Mouse (Mus musculus) intestine, embryonic 16.5 days (tissue): ENCODE measurements around the gene Zic1. TPM values are rescaled to one million over a fixed set of nuclear protein-coding genes. Genes with fewer than 3 reads are reported as not detected.

Experiments used
- ATAC-seq: fragments of 200-750 bp; cut with Nextera tagmentation; 2 replicates; pipeline ENCODE4 v1.8.0; 2017; ENCODE audit warnings: moderate TSS enrichment, moderate library complexity
- H3K27ac ChIP-seq: fragments of 300-500 bp; sonication (generic); 2 replicates; pipeline ENCODE4 v1.5.1; 2014; ENCODE audit warnings: mild to moderate bottlenecking, low read length
- H3K27me3 ChIP-seq: fragments of 300-500 bp; sonication (generic); replicated peaks from 2 replicates; pipeline ENCODE4 v1.6.1; 2014; ENCODE audit warnings: low read length, control low read depth, mixed read lengths; ENCODE audit not compliant: control insufficient read depth, insufficient read depth
- H3K36me3 ChIP-seq: fragments of 300-500 bp; sonication (generic); 2 replicates; pipeline ENCODE4 v1.6.1; 2014; ENCODE audit warnings: low read length, control low read depth; ENCODE audit not compliant: control insufficient read depth, insufficient read depth
- H3K4me1 ChIP-seq: fragments of 300-500 bp; sonication (generic); 2 replicates; pipeline ENCODE4 v1.6.1; 2014; ENCODE audit warnings: low read length, control low read depth, mixed read lengths; ENCODE audit not compliant: control insufficient read depth, insufficient read depth
- H3K4me2 ChIP-seq: fragments of 300-500 bp; sonication (generic); 2 replicates; pipeline ENCODE4 v1.6.1; 2014; ENCODE audit warnings: low read depth, low read length, control low read depth
- H3K4me3 ChIP-seq: fragments of 300-500 bp; sonication (generic); 2 replicates; pipeline ENCODE4 v1.5.1; 2014; ENCODE audit warnings: mild to moderate bottlenecking, low read length
- H3K9ac ChIP-seq: fragments of 300-500 bp; sonication (generic); 2 replicates; pipeline ENCODE4 v1.6.1; 2014; ENCODE audit warnings: low read depth, low read length
- H3K9me3 ChIP-seq: fragments of 300-500 bp; sonication (generic); 2 replicates; pipeline ENCODE4 v1.6.1; 2016; ENCODE audit warnings: low read length, control low read depth; ENCODE audit not compliant: control insufficient read depth
- WGBS: fragments of 180-500 bp; shearing (Covaris S2); extraction: QIAGEN DNeasy Blood & Tissue Kit; methylation state at CpG from one replicate; pipeline ENCODE4 v1.1.7; 2014; 5-methylcytosine and 5-hydroxymethylcytosine counted together
- polyA plus RNA-seq: library from polyadenylated mRNA; unstranded; fragments of >200 nt; fragmentation: Nextera tagmentation; extraction: Ambion mirVana; gene quantifications from 2 replicates; pipeline ENCODE4 v1.2.1, GENCODE M21; 2015

The Zic1 gene
- polyA plus RNA-seq, 1 experiment from 2014 or later: not detected

DNA sequence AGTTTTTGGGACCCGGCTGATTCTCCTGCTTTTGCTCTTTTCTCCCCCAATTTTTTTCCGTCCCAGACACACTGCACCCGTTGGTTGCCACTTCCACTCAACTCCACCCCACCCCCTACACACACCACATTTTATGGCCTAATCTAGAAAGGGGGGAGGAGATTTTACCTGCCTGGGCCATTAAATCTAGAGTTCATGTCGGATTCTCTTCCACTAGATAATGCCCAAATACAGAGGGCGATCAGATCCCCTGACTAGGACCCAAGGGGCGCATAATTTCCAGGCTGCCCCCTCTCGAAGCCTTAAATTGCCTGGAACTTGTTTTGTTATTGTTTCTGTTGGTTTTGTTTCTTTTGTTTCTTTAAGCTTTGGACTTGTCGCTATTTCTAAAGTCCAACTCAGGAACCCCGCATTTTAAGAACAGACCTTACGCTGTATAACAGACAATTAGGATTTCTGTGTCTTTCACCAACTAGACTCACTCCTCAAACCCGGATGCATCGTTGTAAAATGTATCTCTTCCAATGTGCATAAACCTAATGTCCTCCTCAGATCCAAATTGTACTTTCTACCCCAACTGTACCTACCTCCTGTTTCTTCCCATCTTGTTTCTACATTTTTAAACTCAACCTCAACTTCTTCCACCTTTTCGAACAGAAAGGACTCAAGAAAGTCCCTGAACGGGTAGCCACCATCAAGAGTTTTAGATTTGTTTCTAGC lies 2.4 kb downstream of the Zic1 start:
- H3K36me3 ChIP-seq: no peaks in the 10 kb centered on the region
- H3K4me3 ChIP-seq: no peak overlapping the region
- H3K27ac ChIP-seq: no peak overlapping the region
- H3K9ac ChIP-seq: no peak overlapping the region
- no peak for ATAC-seq
- H3K4me1 ChIP-seq: peaks cover 15% of the 10 kb centered on the region
- 4% methylated on average over 14 of the region's 14 CpGs for WGBS
- no peaks in the 10 kb centered on the region for H3K9me3 ChIP-seq
- no peak overlapping the region for H3K4me2 ChIP-seq
- H3K27me3 ChIP-seq: peaks cover 68% of the 10 kb centered on the region

GRCm38 (mm10) chr9:91361856-91362601 lies 3.6 kb downstream of the Zic1 start, which contains the start of gene Zic4:
Zic4 (plus strand) TSS chr9:91362413.
- no peak within 1 kb of the TSS for H3K27ac ChIP-seq
- H3K9ac ChIP-seq: no peak within 1 kb of the TSS
- H3K36me3 ChIP-seq: no peaks in the 10 kb centered on the region
- peak within 1 kb of the TSS; percentile 56 for H3K4me2 ChIP-seq
- peaks cover 70% of the 10 kb centered on the region for H3K27me3 ChIP-seq
- H3K9me3 ChIP-seq: no peaks in the 10 kb centered on the region
- peak within 1 kb of the TSS; percentile 42 for H3K4me3 ChIP-seq
- 1% methylated on average over 45 of the region's 45 CpGs for WGBS
- peaks cover 15% of the 10 kb centered on the region for H3K4me1 ChIP-seq
- peak; percentile 70 for ATAC-seq

- ATAC-seq: peak; percentile 19; the same call in 1 of the 2 replicates
Measured at GRCm38 (mm10) chr9:91361033-91361855, 4.4 kb downstream of the Zic1 start.

GRCm38 (mm10) chr9:91360151-91361032 lies 5.2 kb downstream of the Zic1 start:
- H3K4me3 ChIP-seq: no peak overlapping the region
- no peak overlapping the region for H3K4me2 ChIP-seq
- WGBS: 3% methylated on average over 21 of the region's 21 CpGs
- H3K27me3 ChIP-seq: peaks cover 69% of the 10 kb centered on the region
- ATAC-seq: no peak
- no peak overlapping the region for H3K9ac ChIP-seq
- no peaks in the 10 kb centered on the region for H3K9me3 ChIP-seq
- H3K4me1 ChIP-seq: peaks cover 12% of the 10 kb centered on the region; the same call in 1 of the 2 replicates
- H3K27ac ChIP-seq: no peak overlapping the region
- no peaks in the 10 kb centered on the region for H3K36me3 ChIP-seq

More at GRCm38 (mm10) chr9:91361033-91361855, 4.4 kb downstream of the Zic1 start:
- no peaks in the 10 kb centered on the region for H3K36me3 ChIP-seq
- H3K4me3 ChIP-seq: no peak overlapping the region
- WGBS: 1% methylated on average over 35 of the region's 35 CpGs
- H3K9me3 ChIP-seq: no peaks in the 10 kb centered on the region
- peaks cover 65% of the 10 kb centered on the region for H3K27me3 ChIP-seq
- no peak overlapping the region for H3K9ac ChIP-seq
- H3K4me2 ChIP-seq: no peak overlapping the region
- H3K4me1 ChIP-seq: peaks cover 15% of the 10 kb centered on the region
- no peak overlapping the region for H3K27ac ChIP-seq

DNA sequence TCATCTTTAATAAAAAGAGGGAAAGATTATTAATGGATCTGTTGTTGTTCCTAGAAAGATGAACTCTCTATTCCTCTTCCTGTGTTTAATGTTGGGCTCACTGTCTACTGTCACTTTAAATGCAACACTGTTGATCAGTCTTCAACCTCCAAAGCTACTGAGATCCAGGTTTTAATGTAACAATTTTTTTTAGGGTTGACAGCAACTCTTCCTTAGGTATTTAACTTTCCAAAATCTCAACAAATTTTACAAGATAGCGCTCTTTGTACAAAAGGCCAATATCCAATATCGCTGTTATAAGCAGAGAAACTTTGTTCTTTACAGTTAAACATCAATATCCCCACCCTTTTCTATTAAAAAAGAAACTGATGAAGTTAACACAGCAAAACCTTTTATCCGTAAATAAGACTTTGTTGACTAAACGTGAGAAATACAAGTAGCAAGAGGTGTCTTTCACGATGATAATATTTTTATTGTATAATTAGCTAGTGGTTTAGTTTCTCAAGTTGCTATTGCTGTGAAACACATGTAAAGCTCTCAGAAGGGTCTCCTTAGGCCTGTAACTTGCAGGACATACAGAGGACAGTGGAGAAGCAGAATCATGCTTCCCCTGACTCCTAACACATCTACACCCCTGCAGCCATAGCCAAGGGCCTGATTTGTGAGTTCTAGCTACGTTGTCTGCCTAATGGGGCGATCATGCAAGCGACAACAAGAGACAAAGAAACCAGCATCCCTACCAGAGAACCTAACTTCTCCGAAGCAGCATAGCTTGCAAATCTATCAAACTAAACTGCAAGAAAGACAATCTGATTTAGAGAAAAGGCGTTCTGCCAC lies 6.5 kb downstream of the Zic1 start:
- peaks cover 70% of the 10 kb centered on the region for H3K27me3 ChIP-seq
- no peaks in the 10 kb centered on the region for H3K9me3 ChIP-seq
- no peak overlapping the region for H3K4me2 ChIP-seq
- 11% methylated on average over 10 of the region's 10 CpGs for WGBS
- no peak overlapping the region for H3K4me3 ChIP-seq
- H3K9ac ChIP-seq: no peak overlapping the region
- no peak for ATAC-seq
- no peak overlapping the region for H3K27ac ChIP-seq
- 0 out of 2 replicates have a peak, but pooled peaks cover 5% of the 10 kb centered on the region for H3K4me1 ChIP-seq
- no peaks in the 10 kb centered on the region for H3K36me3 ChIP-seq

GRCm38 (mm10) chr9:91357321-91357720 lies 8.3 kb downstream of the Zic1 start:
- H3K27ac ChIP-seq: no peak overlapping the region
- 0 out of 2 replicates have a peak, but pooled peaks cover 5% of the 10 kb centered on the region for H3K4me1 ChIP-seq
- no peak overlapping the region for H3K4me3 ChIP-seq
- WGBS: 13% methylated on average over 3 of the region's 3 CpGs
- no peak for ATAC-seq
- H3K4me2 ChIP-seq: no peak overlapping the region
- no peaks in the 10 kb centered on the region for H3K36me3 ChIP-seq
- H3K9ac ChIP-seq: no peak overlapping the region
- H3K27me3 ChIP-seq: peaks cover 72% of the 10 kb centered on the region
- H3K9me3 ChIP-seq: no peaks in the 10 kb centered on the region

DNA sequence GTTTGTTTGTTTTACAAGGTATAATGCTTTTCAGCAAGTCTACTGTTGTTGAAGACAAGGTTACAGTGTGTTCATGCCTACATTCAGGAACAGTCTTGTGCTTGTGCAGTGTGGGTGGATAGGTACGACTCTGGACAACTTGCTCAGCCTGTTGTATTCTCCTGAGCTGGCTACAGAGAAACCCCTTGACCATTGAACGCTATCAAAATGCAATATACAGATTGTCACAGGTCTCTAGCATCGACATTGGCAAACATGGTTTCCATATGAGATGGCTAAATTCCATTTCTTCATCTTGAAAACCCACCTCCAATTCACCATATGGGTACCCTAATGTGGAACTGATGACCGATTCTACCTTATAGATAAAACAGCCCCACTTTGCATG lies 9.3 kb downstream of the Zic1 start:
- H3K9me3 ChIP-seq: no peaks in the 10 kb centered on the region
- 11% methylated on average over 4 of the region's 4 CpGs for WGBS
- ATAC-seq: no peak
- no peaks in the 10 kb centered on the region for H3K4me1 ChIP-seq
- H3K36me3 ChIP-seq: no peaks in the 10 kb centered on the region
- H3K27ac ChIP-seq: no peak overlapping the region
- H3K9ac ChIP-seq: no peak overlapping the region
- H3K27me3 ChIP-seq: peaks cover 69% of the 10 kb centered on the region
- H3K4me2 ChIP-seq: no peak overlapping the region
- no peak overlapping the region for H3K4me3 ChIP-seq
